Mouse (Mus musculus) neural tube, embryonic 10.5 days (tissue): ENCODE measurements at regions not wholly inside any gene's neighbourhood (a gene's known extent, or its start where the extent isn't known, plus 50 kb on each side); places are given as distances from the start of the nearest gene placed in this dataset.

ENCODE experiments used
- DNase-seq: peaks from one replicate; pipeline ENCODE4 v3.0.0-alpha.2; 2017; ENCODE audit warnings: low spot score; ENCODE audit errors: extremely low spot score

- DNase-seq, result no peak
These were observed 166.8 kb upstream of the Map3k1 start for GRCm38 (mm10) chr13:111975549-111975948.

DNA sequence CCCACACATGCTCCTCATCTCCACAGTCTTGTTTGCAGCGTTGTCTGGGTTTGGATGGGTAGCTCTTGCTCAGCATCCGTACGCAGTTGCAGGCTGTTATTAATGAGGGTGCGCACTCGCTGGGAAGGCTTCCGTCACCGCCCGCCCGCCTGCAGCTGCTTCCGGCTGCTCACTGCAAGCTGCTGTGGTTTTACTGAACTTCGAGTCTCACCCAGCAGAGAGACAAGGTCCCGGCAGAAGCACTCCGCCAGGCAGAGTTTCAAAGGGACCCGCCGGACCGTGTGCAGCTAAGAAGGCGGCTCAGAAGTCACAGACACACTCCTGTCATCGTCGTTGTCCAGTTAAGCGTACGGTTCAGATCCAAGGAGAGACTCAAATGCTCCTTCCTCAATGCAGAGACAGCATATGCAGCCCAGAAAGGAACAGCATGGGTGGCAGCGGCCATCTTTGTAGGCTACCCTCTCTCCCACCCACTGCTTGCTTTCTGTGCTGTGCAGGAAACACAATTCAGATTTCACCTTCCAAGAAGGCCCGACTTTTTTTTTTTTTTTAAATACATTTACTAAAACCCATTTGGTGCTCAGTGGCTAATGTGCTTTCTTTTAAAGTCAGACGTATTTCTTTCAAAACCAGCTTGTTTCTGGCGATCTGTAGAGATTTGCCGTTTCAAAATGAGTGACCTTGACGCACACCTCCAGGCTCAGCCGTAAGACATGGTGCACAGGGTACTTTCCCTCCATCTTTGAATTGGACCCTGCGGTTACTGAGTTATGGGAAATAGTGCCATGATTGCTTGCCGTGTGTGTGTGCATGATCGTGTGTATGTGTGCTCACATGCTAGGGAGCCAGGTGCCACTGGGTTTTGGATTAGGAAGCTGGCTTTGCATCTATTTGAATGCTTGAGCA is 169.2 kb upstream of the Map3k1 start:
- no peak for DNase-seq

- DNase-seq, result no peak
These were observed 169.9 kb upstream of the Map3k1 start for GRCm38 (mm10) chr13:111978675-111979020.

DNA sequence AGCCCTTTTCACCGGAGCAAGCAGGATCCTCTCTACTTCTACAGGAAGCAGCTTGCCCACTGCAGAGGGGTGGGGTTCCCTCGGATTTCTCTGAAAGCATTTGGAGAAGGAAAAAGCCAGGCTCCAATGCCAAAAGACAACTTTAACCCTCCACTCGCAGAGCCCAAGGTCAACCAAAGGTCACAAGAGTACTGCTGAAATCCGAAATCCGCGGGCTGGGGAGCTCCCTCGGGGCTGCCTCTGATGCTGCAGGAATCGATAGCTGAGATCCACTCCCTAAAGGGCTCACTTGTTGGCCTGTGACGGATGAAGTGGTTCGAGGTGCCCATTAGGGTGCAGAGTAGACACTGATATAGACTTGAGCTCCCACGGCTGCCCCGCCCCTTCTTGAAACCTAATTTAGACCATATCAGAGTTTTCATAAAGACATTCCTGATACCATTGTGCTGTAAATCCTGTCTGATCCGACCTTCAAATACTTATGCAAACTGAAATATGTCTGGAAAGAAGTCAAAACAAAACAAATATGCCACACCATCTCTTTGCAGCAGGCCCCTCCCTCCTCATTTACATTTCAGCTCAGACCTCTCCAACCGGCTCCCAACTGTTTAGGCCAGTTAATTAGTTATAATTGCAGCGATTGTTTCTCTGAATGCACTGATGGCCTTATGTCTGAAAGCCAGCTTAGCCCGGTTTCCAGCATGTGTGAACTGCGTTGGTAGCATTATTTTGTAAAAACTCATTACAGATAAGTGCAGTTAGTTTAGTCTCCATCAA is 170.8 kb upstream of the Map3k1 start:
- no peak for DNase-seq

DNA sequence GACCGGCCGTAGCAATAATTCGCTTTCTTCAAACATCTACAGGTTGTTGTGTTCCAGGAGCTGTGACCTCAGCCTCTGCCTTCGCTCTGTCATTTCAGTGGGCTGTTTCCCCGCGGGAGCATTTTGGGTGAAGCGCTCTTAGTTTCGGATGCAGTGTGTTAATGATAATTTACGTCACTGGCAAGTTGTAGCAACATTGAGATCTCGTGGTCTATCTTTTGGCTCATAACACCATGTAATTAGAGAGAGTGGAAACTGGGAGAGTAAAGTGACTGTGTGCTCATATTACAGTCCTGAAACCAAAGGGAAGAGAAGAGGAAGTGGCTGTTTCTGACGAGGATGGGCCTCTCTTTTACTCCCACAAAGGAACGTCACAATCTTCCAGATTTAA is 171.4 kb upstream of the Map3k1 start:
- no peak for DNase-seq

- no peak for DNase-seq
These were observed 172.3 kb upstream of the Map3k1 start for GRCm38 (mm10) chr13:111981103-111981502.

- DNase-seq, result no peak
These were observed 174.1 kb upstream of the Map3k1 start for GRCm38 (mm10) chr13:111982796-111983460.

- DNase-seq, result no peak
These were observed 175.3 kb upstream of the Map3k1 start for GRCm38 (mm10) chr13:111984081-111984574.

DNA sequence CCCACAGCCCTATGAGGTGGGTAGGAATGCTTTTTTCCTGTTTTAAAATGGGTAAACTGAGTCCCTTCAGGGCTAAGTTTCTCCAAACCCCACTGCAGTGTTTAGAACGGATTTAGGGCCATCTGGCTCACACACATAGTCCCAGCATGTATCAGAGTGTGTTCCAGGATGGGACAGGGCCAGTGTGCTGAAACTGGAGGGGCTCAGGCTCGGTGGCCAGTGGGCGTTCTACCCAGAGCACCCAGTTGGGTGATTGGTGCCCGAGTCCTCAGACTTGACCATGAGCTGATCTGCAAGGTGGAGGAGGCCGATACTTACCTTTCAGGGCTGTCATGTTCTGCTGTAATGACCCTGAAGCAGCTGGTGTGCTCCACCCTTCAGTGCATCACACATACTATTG is 176.6 kb upstream of the Map3k1 start:
- DNase-seq, result no peak

DNA sequence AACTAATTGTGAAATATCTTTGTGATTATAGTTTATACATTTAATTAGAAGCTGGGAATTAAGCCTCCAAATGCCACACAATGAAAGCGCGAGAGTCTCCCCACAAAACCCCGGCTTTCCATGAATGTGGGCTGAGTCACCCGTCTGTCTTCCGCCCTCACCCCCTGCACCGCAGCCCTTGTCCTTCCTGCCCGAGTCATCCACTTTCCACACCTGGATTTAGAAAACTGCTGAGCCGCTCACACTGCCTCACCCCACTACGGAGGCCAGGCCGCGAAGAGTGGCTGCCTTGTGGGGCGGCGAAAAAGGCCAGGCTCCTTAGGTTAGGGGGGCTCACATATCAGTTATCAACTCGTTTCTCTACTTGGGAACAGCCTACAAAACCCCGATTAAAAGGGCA is 177.9 kb upstream of the Map3k1 start:
- no peak for DNase-seq

DNA sequence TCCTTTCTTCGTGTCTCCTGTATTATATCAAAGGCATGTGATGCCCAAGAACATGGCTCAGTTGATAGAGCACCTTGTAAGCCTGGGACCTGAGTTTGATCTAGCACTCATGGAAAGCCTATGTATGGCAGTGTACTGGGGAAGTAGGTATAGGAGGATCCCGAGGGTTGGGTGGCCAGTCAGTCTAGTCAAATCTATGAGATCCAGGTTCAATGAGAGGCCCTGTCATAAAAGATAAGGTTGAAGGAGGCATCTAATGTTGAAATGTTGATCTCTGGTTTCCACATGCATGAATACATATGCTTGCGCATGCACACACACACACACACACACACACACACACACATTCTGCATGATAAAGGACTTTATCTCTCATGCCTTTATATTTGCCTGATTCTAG is 178.6 kb upstream of the Map3k1 start:
- no peak for DNase-seq

- no peak for DNase-seq
These were observed 182.2 kb upstream of the Map3k1 start for GRCm38 (mm10) chr13:111990913-111991534.

DNA sequence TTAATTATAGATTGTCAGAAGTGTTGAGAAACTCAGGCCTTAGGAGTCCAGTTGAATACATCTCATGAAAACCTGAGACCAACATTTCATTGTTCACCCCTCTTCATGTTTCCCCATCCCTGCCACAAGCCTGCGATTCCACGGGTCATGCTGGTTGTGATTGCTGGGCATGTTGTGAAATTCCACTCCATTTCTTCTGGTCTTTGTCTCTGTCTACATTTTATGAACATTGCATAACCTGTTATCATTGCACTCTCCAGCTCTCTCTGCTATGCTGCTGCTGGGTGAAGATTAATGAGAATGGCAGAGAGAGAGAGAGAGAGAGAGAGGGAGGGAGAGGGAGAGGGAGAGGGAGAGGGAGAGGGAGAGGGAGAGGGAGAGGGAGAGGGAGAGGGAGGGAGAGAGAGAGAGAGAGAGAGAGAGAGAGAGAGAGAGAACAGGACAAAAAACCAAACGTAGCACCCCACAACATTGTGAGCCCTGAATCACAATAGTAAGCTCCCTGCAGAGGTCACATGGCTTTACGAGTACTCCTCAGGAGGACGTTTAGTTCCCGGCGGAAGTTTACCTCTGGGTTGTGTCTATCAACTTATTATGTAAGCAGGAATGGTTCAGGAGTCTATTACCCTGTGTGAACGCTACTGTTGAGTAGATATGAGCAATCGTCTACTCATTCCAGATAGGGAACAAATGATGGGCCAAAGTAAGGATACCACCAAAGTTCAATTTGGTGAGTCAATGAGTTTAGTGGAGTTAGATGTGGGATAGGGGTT is 183.5 kb upstream of the Map3k1 start:
- DNase-seq, result no peak

GRCm38 (mm10) chr13:111994862-111995490 is 186.2 kb upstream of the Map3k1 start:
- no peak for DNase-seq

DNA sequence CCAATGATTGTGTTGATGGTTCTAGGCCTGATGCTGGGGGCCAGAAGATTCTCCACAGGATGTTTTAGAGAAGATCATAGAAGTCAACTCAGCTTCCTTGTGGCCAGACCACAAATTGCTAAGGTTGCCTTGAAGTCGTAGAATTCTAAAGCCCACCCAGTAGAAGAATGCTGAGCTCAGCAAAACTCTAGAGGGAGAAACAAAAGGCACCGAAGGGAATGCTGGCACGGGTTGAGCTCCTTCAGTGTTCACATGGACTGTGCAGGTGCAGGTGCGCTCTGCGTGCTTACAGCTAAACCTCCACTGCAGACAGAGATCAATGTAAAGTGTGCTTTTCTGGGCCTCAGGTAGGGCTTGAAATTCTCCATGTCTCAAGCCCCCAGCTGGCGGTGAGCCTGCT is 186.9 kb upstream of the Map3k1 start:
- DNase-seq, result no peak

- no peak for DNase-seq
These were observed 188.1 kb upstream of the Map3k1 start for GRCm38 (mm10) chr13:111996910-111997309.

- no peak for DNase-seq
These were observed 189.5 kb upstream of the Map3k1 start for GRCm38 (mm10) chr13:111997980-111998945.

DNA sequence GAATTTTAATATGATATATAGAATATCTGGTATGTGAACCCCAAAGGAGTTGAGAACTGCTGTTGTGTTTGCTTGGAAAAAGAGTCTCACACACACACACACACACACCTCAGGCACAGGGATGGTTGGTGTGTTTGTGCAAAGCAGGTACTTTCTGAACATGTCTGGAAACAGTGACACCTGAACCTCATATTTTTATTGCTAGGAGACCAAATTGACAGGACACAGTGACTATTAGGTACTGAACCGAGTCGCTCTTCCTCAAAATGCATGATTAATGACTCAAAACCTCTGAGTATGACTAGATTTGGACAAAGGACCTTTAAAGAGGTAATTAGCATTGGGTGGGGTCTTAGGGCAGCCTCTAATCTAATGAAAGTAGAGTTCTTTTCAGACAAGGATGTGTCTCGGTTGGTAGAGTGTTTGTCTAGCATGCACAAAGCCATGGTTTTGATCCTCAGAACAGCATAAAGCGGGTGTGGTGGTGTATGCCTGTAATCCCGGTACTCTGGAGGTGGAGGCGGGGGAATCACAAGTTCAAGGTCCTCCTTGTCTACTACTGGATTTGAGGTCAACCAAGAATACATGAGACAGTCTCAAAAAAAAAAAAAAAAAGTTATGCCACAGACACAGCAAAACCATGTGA is 191.0 kb upstream of the Map3k1 start:
- DNase-seq, result no peak

DNA sequence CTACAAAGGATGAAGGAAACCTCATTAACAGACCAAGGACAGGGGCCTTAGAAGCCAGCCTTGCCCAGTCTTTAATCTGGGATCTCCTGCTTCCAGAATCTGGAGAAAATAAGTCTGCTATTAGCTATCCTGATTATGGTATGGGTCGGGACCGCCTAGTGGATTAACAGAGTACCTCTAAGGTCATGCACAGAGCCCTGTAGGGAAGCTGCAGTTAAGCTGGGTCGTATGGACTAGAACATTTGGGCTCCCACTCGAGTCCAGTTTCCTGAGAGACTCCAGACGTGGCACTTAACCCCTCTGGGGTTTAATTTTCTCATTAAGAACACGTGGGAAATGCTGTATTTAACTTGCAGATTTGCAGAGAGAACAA is 191.5 kb upstream of the Map3k1 start:
- DNase-seq, result no peak
